Mouse (Mus musculus) mouse embryonic stem cell (cell line): ENCODE results near the gene Myo9a.

Source experiments
- in situ Hi-C, 2 experiments: fragments of 300-500 bp; cut with MboI; formaldehyde crosslinking; loops; 1 replicate in 1 of 2; 3 replicates in 1 of 2; pipeline ENCODE4 v1.14.3; 2019 to 2020; ENCODE audit warnings: low sequenced_read_pairs in 2 of 2, low pct_unique_long_range_greater_than_20kb in 1 of 2, mixed read lengths in 1 of 2; ENCODE audit not compliant: unreplicated experiment in 1 of 2

Gene Myo9a

GRCm38 (mm10) chr9:59750267-59751065 is at the start of gene Myo9a, which contains the start of gene Senp8:
TSS of gene Myo9a (plus strand) at chr9:59750896.
TSS of gene Senp8 (minus strand) at chr9:59750710.
- in situ Hi-C loops = no loop called here

GRCm38 (mm10) chr9:59701094-59701493 is 49.6 kb upstream of the Myo9a start:
- in situ Hi-C loops = no loop called here

- in situ Hi-C loops = no loop called here
Measured at GRCm38 (mm10) chr9:59703099-59703498, 47.6 kb upstream of the Myo9a start.

- in situ Hi-C loops = no loop called here
Measured at GRCm38 (mm10) chr9:59706850-59707825, 43.6 kb upstream of the Myo9a start.

GRCm38 (mm10) chr9:59709225-59709624 is 41.5 kb upstream of the Myo9a start:
- in situ Hi-C loops = no loop called here

- in situ Hi-C loops = no loop called here
Measured at GRCm38 (mm10) chr9:59716275-59716898, 34.3 kb upstream of the Myo9a start.

GRCm38 (mm10) chr9:59718237-59718636 is 32.5 kb upstream of the Myo9a start:
- in situ Hi-C loops = no loop called here

GRCm38 (mm10) chr9:59721144-59721543 is 29.6 kb upstream of the Myo9a start:
- in situ Hi-C loops = loop anchor here in 1 of 2 experiments (10.0 kb wide), 1 partner anchor 234 kb away; no protein-coding TSS in a partner anchor

GRCm38 (mm10) chr9:59723096-59723657 is 27.5 kb upstream of the Myo9a start:
- in situ Hi-C loops = loop anchor here in 1 of 2 experiments (10.0 kb wide), 1 partner anchor 232 kb away; no protein-coding TSS in a partner anchor

GRCm38 (mm10) chr9:59723791-59724442 is 26.8 kb upstream of the Myo9a start:
- in situ Hi-C loops = loop anchor here in 1 of 2 experiments (10.0 kb wide), 1 partner anchor 231 kb away; no protein-coding TSS in a partner anchor

GRCm38 (mm10) chr9:59725515-59725914 is 25.2 kb upstream of the Myo9a start:
- in situ Hi-C loops = loop anchor here in 1 of 2 experiments (10.0 kb wide), 1 partner anchor 229 kb away; no protein-coding TSS in a partner anchor

GRCm38 (mm10) chr9:59727569-59728286 is 23.0 kb upstream of the Myo9a start:
- in situ Hi-C loops = loop anchor here in 1 of 2 experiments (10.0 kb wide), 1 partner anchor 227 kb away; no protein-coding TSS in a partner anchor

- in situ Hi-C loops = no loop called here
Measured at GRCm38 (mm10) chr9:59731136-59731535, 19.6 kb upstream of the Myo9a start.

GRCm38 (mm10) chr9:59733075-59733474 is 17.6 kb upstream of the Myo9a start:
- in situ Hi-C loops = no loop called here

- in situ Hi-C loops = no loop called here
Measured at GRCm38 (mm10) chr9:59735394-59735793, 15.3 kb upstream of the Myo9a start.

GRCm38 (mm10) chr9:59740593-59740992 is 10.1 kb upstream of the Myo9a start:
- in situ Hi-C loops = no loop called here

GRCm38 (mm10) chr9:59743903-59744302 is 6.8 kb upstream of the Myo9a start:
- in situ Hi-C loops = no loop called here
